Mouse (Mus musculus) testis, postnatal 14 days (tissue): ENCODE measurements around the gene Nubpl.

Experiments
- DNase-seq: peaks from one replicate; pipeline ENCODE4 v3.0.0; 2021; ENCODE audit warnings: low spot score

The Nubpl gene

DNA sequence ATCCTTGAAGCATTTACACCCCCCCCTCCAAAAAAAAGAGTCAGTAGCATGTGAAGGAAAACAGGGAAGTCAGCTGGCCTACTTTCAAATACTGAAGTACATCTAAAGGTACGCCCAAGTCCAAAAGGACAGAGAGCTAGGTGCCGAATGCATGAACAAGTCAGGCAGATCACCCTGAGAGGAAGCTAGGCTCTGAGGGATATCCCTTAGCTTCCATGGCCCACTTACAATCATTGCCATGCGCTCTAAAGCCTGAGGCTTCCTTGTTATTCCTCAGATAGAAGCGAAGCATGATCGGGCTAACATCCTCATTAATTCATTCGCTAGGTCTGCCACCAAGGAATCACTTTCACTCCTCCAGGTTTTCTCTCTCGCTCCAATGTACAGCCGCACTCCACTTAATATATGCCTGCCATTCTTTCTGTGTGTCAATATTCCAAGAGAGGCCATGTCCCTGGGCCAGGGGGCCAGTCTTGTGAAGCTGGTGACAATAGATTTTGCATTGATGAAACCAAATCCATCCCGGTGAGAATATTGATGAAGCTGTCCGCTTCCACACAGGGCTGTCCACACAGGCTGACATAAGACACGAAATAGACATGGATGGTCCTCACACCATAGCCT is 237.7 kb downstream of the Nubpl start:
- DNase-seq, result no peak

GRCm38 (mm10) chr12:52338136-52338753 is 240.7 kb downstream of the Nubpl start:
- DNase-seq, result no peak

- no peak for DNase-seq
Observed at GRCm38 (mm10) chr12:52346611-52347010, 249.1 kb downstream of the Nubpl start.

DNA sequence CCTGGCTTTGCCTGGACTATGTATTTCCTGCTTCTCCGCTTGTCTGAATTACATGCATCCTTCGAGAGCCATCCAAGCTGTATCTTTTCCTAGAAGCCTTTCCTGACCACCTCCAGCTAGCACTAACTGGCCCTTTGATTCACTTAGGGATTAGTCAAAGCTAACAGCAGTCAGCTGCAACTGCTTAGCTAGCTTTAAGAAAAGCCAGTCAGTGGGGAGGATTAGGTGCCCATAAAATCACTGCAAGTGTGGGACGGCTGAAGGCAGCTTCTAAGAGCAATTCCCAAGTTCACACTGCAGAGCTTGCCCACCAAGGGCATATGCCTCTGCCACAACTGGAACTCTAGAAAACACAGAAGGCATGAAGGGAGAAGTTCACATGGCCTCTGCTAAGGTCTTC is 252.7 kb downstream of the Nubpl start:
- no peak for DNase-seq

DNA sequence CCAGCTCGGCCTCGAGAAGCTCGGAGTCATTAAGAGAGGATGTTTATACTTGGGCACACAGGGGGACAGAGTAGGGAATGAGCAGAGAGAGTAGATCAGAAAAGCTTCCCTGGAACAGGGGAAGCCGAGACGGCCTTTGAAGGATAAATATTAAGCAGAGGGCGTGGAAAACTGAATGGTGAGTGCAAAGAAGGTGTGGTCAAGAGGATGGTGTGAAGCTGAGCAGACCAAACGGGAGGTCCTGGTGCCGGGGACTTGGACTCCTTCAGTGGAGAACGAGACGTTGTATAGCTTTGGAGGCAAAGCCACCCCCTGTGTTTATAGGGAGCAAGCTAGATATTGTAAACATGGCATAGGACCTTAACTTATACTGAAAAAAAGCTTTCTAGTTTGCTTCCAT is 261.9 kb downstream of the Nubpl start:
- DNase-seq, result no peak

DNA sequence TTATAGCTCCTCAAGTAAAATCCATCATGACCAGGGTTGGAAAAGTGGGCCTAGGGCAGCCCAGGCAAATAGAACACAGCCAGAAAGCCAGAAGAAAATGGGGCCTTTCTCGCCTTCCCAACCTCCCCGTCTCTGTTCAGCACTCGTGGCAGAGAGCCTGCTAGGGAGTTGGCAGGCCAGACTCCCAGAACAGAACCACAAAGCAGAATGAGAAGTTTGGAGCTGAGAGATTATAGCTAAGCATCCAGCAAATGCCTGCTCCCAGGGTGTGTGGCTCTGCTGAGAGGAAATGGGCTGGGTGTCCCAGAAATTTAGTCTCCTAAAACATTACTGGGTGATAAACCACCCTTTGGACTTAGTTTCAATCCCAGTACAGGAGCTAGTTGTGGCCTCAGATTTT is 262.6 kb downstream of the Nubpl start:
- no peak for DNase-seq

GRCm38 (mm10) chr12:52361198-52361597 is 263.7 kb downstream of the Nubpl start:
- no peak for DNase-seq
